In genomic region chr3:87748431-87748830, GRCm38 (mm10) we compare ENCODE assay signal across 9 mouse cellular contexts. TPM values are rescaled to one million over a fixed set of nuclear protein-coding genes. Genes with fewer than 3 reads are reported as not detected.
DNase-seq lines count a peak whose midpoint lies in the region; ATAC-seq and TF ChIP-seq lines count a peak whose summit lies in the region.
"Had no signal": no experiment of that assay in that cellular context is flagged by ENCODE, and none has a peak within 500 bp of the region (broad histone marks: within the 10 kb centered on the region; RNA-seq: fewer than 3 reads in every experiment).

Lrrc71 (minus strand) TSS chr3:87748625.

- no peak within 1 kb of the TSS for H3K4me2 ChIP-seq in midbrain, postnatal 0 days (ENCODE audit: low read depth, low read length, poor library complexity, severe bottlenecking)
- no peak within 1 kb of the TSS for H3K4me2 ChIP-seq in midbrain, embryonic 15.5 days
- no peak within 1 kb of the TSS for H3K4me2 ChIP-seq in kidney, embryonic 16.5 days (replicated peaks; ENCODE audit: low read depth, low read length)
- no peak within 1 kb of the TSS for H3K4me2 ChIP-seq in stomach, postnatal 0 days (replicated peaks; ENCODE audit: low read depth)
- H3K4me2 ChIP-seq: forebrain, embryonic 12.5 days had no signal

- no peaks in the 10 kb centered on the region for H3K9me3 ChIP-seq in midbrain, postnatal 0 days (ENCODE audit: low read length)
- H3K9me3 ChIP-seq in midbrain, embryonic 15.5 days, result no peaks in the 10 kb centered on the region
- H3K9me3 ChIP-seq in kidney, embryonic 16.5 days (ENCODE audit: low read length), result no peaks in the 10 kb centered on the region
- H3K9me3 ChIP-seq in stomach, postnatal 0 days (ENCODE audit: control insufficient read depth, low read length), result no peaks in the 10 kb centered on the region
- H3K9me3 ChIP-seq: forebrain, embryonic 12.5 days had no signal

- H3K36me3 ChIP-seq in midbrain, postnatal 0 days (ENCODE audit: insufficient read depth, low read length), result no peaks in the 10 kb centered on the region
- H3K36me3 ChIP-seq in midbrain, embryonic 15.5 days (replicated peaks), result no peaks in the 10 kb centered on the region
- peaks cover 36% of the 10 kb centered on the region for H3K36me3 ChIP-seq in kidney, embryonic 16.5 days (ENCODE audit: insufficient read depth, low read length)
- no peaks in the 10 kb centered on the region; the same call in 1 of the 2 replicates for H3K36me3 ChIP-seq in stomach, postnatal 0 days (ENCODE audit: control insufficient read depth, insufficient read depth, low read length)
- H3K36me3 ChIP-seq: forebrain, embryonic 12.5 days had no signal

- 49% methylated on average over 13 of the region's 13 CpGs for WGBS in midbrain, postnatal 0 days
- 45% methylated on average over 13 of the region's 13 CpGs for WGBS in midbrain, embryonic 15.5 days
- 39% methylated on average over 13 of the region's 13 CpGs for WGBS in kidney, embryonic 16.5 days
- 41% methylated on average over 13 of the region's 13 CpGs for WGBS in stomach, postnatal 0 days

- no peak within 1 kb of the TSS for H3K27ac ChIP-seq in midbrain, postnatal 0 days (ENCODE audit: low read depth, low read length)
- no peak within 1 kb of the TSS for H3K27ac ChIP-seq in midbrain, embryonic 15.5 days
- H3K27ac ChIP-seq in kidney, embryonic 16.5 days (ENCODE audit: low read length), result no peak within 1 kb of the TSS
- no peak within 1 kb of the TSS for H3K27ac ChIP-seq in stomach, postnatal 0 days (replicated peaks)
- H3K27ac ChIP-seq: forebrain, embryonic 12.5 days had no signal

- no peak within 1 kb of the TSS for H3K9ac ChIP-seq in midbrain, postnatal 0 days (replicated peaks; ENCODE audit: low read length, poor library complexity, severe bottlenecking)
- no peak within 1 kb of the TSS for H3K9ac ChIP-seq in midbrain, embryonic 15.5 days
- no peak within 1 kb of the TSS for H3K9ac ChIP-seq in kidney, embryonic 16.5 days (replicated peaks; ENCODE audit: low read length)
- H3K9ac ChIP-seq in stomach, postnatal 0 days (ENCODE audit: low read length), result no peak within 1 kb of the TSS
- H3K9ac ChIP-seq: forebrain, embryonic 12.5 days had no signal

- H3K27me3 ChIP-seq in midbrain, postnatal 0 days (ENCODE audit: insufficient read depth, low read length), result no peaks in the 10 kb centered on the region
- no peaks in the 10 kb centered on the region for H3K27me3 ChIP-seq in midbrain, embryonic 15.5 days (replicated peaks)
- H3K27me3 ChIP-seq in kidney, embryonic 16.5 days (ENCODE audit: insufficient read depth, low read length), result no peaks in the 10 kb centered on the region
- H3K27me3 ChIP-seq in stomach, postnatal 0 days (ENCODE audit: control insufficient read depth, insufficient read depth, low read length), result no peaks in the 10 kb centered on the region

- TF ChIP-seq CTCF in midbrain, postnatal 0 days (IDR thresholded peaks at IDR 0.05), result no peak
- no peak for TF ChIP-seq CTCF in stomach, postnatal 0 days (IDR thresholded peaks at IDR 0.05; ENCODE audit: low read depth)

- H3K4me1 ChIP-seq in midbrain, postnatal 0 days (ENCODE audit: insufficient read depth, low read length), result peaks cover 4% of the 10 kb centered on the region; the same call in 1 of the 2 replicates
- peaks cover 9% of the 10 kb centered on the region for H3K4me1 ChIP-seq in midbrain, embryonic 15.5 days
- peaks cover 25% of the 10 kb centered on the region for H3K4me1 ChIP-seq in kidney, embryonic 16.5 days (ENCODE audit: insufficient read depth, low read length)
- H3K4me1 ChIP-seq in stomach, postnatal 0 days (replicated peaks; ENCODE audit: control insufficient read depth, insufficient read depth), result peaks cover 5% of the 10 kb centered on the region; the same call in 1 of the 2 replicates

- ATAC-seq in midbrain, postnatal 0 days (ENCODE audit: low FRiP score), result peak; percentile 18; the same call in 1 of the 2 replicates
- ATAC-seq in midbrain, embryonic 15.5 days (replicated peaks), result no peak
- peak; percentile 53 for ATAC-seq in kidney, embryonic 16.5 days (ENCODE audit: low FRiP score, low TSS enrichment)
- ATAC-seq in stomach, postnatal 0 days (ENCODE audit: low FRiP score, low TSS enrichment), result peak; percentile 55

- H3K4me3 ChIP-seq in midbrain, postnatal 0 days (ENCODE audit: low read depth, low read length), result no peak within 1 kb of the TSS
- no peak within 1 kb of the TSS for H3K4me3 ChIP-seq in midbrain, embryonic 15.5 days
- no peak within 1 kb of the TSS for H3K4me3 ChIP-seq in kidney, embryonic 16.5 days (ENCODE audit: low read length)
- H3K4me3 ChIP-seq in stomach, postnatal 0 days (ENCODE audit: low read depth, low read length), result no peak within 1 kb of the TSS
- H3K4me3 ChIP-seq: forebrain, embryonic 12.5 days had no signal

- TF ChIP-seq EP300 in stomach, postnatal 0 days (optimal IDR thresholded peaks at IDR 0.05), result no peak

- peak; percentile 94 for DNase-seq in heart, adult 11 months
- no peak for DNase-seq in heart, adult 8-10 months (ENCODE audit: low spot score)
- peak; percentile 8 for DNase-seq in midbrain, postnatal 0 days (ENCODE audit: low spot score)
- peak; percentile 55 for DNase-seq in stomach, postnatal 0 days (ENCODE audit: low spot score)
- DNase-seq in right cerebral cortex, adult 2 months (ENCODE audit: low spot score in 2 of 2), result no peak
- no peak for DNase-seq in embryo, embryonic 9.5 days (ENCODE audit: extremely low spot score)

RNA-seq across cellular contexts. Expression of gene Lrrc71, which starts in this region (rescaled TPM):
- total RNA-seq in heart, adult 8-10 months (2022), result under 1 TPM in 3 of 4 experiments, not detected in 1; 0.09 to 0.31 (median 0.13) TPM
- total RNA-seq in midbrain, postnatal 0 days (2014; rRNA removed), result 0.66 and 1.2 TPM in 2 replicates
- polyA plus RNA-seq in midbrain, postnatal 0 days (2015; fragmentation: Nextera tagmentation; extraction: Ambion mirVana), result 0.96 and 1.3 TPM in 2 replicates
- 0.84 and 0.89 TPM in 2 replicates for polyA plus RNA-seq in midbrain, embryonic 15.5 days (2015; fragmentation: Nextera tagmentation; extraction: Ambion mirVana)
- polyA plus RNA-seq in kidney, embryonic 16.5 days (2015; fragmentation: Nextera tagmentation; extraction: Ambion mirVana), result 0.87 and 0.89 TPM in 2 replicates
- polyA plus RNA-seq in stomach, postnatal 0 days (2015; fragmentation: Nextera tagmentation; extraction: Ambion mirVana), result 0.29 and 0.38 TPM in 2 replicates

Comparison
In these comparisons a context has a peak if more than half of its experiments do, and no peak if none do; other contexts are left out.
1. DNase-seq: peak in heart, adult 11 months (single experiment) and midbrain, postnatal 0 days (single experiment); none in heart, adult 8-10 months (single experiment), right cerebral cortex, adult 2 months (0 of 2) and embryo, embryonic 9.5 days (single experiment).
2. Peak in ATAC-seq in kidney, embryonic 16.5 days; RNA of the gene not detected or under 1 TPM.
3. Peak in DNase-seq and ATAC-seq in stomach, postnatal 0 days; RNA of the gene not detected or under 1 TPM.